Mouse (Mus musculus): Measurements from ENCODE around the gene Serpinb3a. TPM values are rescaled to one million over a fixed set of nuclear protein-coding genes. Genes with fewer than 3 reads are reported as not detected.

Serpinb3a gene
- polyA plus RNA-seq, 1 experiment from 2014 or later = not detected

Other genes with a start within 250 kb of the Serpinb3a start
- gene Serpinb5, start 191.1 kb downstream of the Serpinb3a start, polyA plus RNA-seq (2015; fragmentation: Nextera tagmentation; extraction: Ambion mirVana) = 0.05 TPM in 1 of 2 replicates, not detected in the other
- gene Serpinb12, start 117.9 kb downstream of the Serpinb3a start, polyA plus RNA-seq (2015; fragmentation: Nextera tagmentation; extraction: Ambion mirVana) = 0.07 TPM in 1 of 2 replicates, not detected in the other
- not detected in 2 replicates for gene Serpinb13, start 71.3 kb downstream of the Serpinb3a start, polyA plus RNA-seq (2015; fragmentation: Nextera tagmentation; extraction: Ambion mirVana)
- not detected in 2 replicates for gene Serpinb3d, start 31.2 kb upstream of the Serpinb3a start, polyA plus RNA-seq (2015; fragmentation: Nextera tagmentation; extraction: Ambion mirVana)
- not detected in 2 replicates for gene Serpinb3b, start 226.1 kb upstream of the Serpinb3a start, polyA plus RNA-seq (2015; fragmentation: Nextera tagmentation; extraction: Ambion mirVana)
- gene Serpinb3c, start 226.1 kb upstream of the Serpinb3a start, polyA plus RNA-seq (2015; fragmentation: Nextera tagmentation; extraction: Ambion mirVana) = not detected in 2 replicates

Measured in liver, embryonic 15.5 days (tissue).